Mouse (Mus musculus): ENCODE data around the gene Olfr679.
"Not testable (repeated sequence)": the region's sequence is repeated elsewhere in the genome, so short reads cannot be mapped to it uniquely, and the experiment has no call there.

Olfr679 gene

DNA sequence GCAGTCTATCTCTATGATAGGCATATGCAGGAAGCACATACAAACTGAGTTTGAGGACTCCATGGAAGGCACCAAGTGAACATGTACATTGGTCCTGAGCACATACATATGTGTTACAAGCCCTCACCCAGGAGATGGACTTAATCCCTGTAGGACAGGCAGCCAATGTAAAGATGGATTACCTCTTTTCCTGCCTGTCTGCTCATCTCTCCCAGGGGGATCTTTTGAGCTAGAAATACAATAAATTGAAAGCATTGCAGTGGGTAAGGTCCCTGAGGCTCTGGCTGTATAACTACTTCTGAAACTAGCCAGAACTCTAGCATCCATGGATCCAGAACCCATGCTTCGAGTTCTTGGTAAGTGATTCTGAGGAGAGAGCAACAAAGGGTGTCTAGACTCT, at the start of gene Olfr679:
Gene Olfr679 (plus strand): TSS at position 301 of the 400 bp plus-strand sequence.
- CTCF ChIA-PET, result no interaction called here

DNA sequence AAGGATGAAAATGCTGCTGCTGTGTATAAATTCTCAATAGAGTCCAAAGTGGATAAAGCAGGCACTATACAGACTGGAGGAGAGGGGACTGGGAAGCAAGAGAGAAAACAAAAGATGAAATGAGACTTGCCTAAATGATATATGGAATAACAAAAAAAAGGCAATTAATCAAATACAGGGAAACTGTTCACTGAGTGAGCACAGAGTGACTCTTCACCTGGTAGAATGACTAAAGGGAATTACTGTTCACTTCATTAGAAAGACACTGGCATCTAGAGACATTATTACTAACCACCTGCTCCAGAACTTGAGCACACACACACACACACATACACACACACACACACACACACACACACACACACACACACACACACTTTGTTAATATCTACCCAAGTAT, 48.6 kb upstream of the Olfr679 start, which contains the start of gene Olfr676:
Gene Olfr676 (plus strand): TSS at position 301 of the 400 bp plus-strand sequence.
- CTCF ChIA-PET, result no interaction called here

DNA sequence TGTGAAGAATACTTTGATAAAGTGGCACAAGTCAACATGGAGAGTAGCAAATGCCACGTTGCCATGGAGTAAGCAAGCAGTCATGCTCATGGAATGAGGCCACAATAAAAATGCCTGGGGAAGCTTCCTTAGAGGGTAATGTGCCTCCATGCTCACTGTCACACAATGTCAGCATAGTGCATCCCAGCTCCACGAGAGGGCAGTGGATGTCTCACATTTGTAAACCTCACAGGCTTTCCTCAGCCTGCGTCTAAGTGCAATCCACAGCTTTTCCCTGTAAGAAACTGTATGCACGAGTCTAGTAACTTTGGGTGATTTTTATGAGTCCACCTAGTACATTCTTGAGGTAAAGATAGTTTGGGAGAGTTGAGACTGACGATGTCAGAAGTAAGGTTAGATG, 47.2 kb upstream of the Olfr679 start:
- CTCF ChIA-PET, result not testable (repeated sequence)

DNA sequence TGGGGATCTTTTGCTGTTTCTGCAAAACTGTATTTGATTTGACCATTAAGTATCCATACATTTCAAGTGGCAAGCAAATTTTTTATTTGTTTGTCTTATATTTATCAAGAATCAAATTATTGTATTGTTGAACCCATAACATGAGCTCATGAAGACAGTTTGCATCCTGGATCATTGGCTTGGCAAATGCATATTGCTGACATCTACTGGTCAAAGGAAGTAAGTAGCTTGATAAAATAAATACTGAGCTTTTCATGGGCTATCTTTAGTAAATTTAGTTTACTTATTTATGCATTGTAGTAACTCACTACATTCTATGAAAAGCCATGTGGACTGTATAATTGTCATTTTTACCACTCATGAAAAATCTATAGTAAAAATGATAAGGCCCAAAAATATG, 22.1 kb upstream of the Olfr679 start:
- CTCF ChIA-PET, result no interaction called here

DNA sequence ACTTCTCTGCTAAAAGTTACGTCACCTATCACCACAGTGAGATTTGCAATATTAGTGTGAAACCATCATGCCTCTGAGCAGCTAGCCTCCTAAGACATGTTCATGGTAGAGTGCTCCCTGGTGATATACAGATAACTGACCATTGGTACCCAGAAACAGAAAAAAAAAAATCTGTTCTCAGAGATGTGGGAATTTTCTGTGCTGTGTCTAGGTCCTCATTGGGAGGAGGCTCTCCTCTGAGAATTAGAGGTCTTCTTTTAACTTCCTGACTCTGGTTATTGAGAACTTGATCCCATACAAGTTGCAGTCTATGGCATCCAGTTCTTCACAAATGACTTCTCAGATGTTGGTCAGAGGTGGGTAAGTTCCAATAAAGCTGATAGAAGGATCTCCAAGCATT, 16.8 kb upstream of the Olfr679 start, which contains the start of gene Olfr678:
Gene Olfr678 (plus strand): TSS at position 301 of the 400 bp plus-strand sequence.
- CTCF ChIA-PET, result no interaction called here

DNA sequence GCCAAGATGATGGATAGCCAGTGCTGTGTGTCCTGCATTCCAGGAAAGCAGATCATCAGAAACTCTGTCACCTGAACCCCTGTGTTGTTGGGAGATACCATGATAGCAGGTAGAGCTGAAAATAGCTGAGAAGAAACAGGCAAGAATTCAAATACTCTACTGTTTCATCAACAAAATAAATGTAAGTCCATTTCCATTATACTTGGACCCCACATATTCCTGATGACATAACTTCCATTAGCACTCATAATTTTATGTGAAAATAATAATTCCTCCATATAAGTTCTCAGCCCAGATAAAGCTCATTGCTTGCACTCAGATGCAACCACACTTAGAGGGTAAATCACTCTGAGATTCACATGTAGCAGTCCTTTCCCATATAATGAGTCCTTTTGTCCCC, 11.7 kb downstream of the Olfr679 start, which contains the start of gene Olfr680-ps1:
Gene Olfr680-ps1 (minus strand): TSS at position 101 of the 400 bp plus-strand sequence.
- CTCF ChIA-PET, result not testable (repeated sequence)

DNA sequence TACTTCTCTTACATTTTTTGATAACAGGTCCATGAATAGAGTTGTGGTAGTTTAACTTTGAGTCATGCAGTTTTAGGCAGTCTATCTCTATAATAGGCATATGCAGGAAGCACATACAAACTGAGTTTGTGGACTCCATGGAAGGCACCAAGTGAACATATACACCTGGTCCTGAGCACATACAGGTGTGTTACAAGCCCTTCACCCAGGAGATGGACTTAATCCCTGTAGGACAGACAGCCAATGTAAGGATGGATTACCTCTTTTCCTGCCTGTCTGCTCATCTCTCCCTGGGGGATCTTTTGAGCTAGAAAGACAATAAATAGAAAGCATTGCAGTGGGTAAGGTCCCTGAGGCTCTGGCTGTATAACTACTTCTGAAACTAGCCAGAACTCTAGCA, 35.5 kb downstream of the Olfr679 start, which contains the start of gene Olfr681:
Gene Olfr681 (plus strand): TSS at position 301 of the 400 bp plus-strand sequence.
- CTCF ChIA-PET, result no interaction called here

Measured in spleen, embryonic (tissue).